Mouse (Mus musculus): Measurements from ENCODE around the gene Naa30.
"Not testable (repeated sequence)": the region's sequence is repeated elsewhere in the genome, so short reads cannot be mapped to it uniquely, and the experiment has no call there.

Naa30 gene

GRCm38 (mm10) chr14:49171867-49172581 is at the start of gene Naa30:
TSS of gene Naa30 (plus strand) at chr14:49172226.
- DNase-seq (ENCODE audit: low spot score) = peak; percentile 98

- DNase-seq (ENCODE audit: low spot score) = no peak
These were observed 44.8 kb upstream of the Naa30 start for GRCm38 (mm10) chr14:49127162-49127779.

- DNase-seq (ENCODE audit: low spot score) = no peak
These were observed 43.3 kb upstream of the Naa30 start for GRCm38 (mm10) chr14:49128544-49129263.

- DNase-seq (ENCODE audit: low spot score) = no peak
These were observed 39.6 kb upstream of the Naa30 start for GRCm38 (mm10) chr14:49132391-49132790.

- DNase-seq (ENCODE audit: low spot score) = no peak
These were observed 33.9 kb upstream of the Naa30 start for GRCm38 (mm10) chr14:49138171-49138570.

GRCm38 (mm10) chr14:49140756-49141155 is 31.3 kb upstream of the Naa30 start:
- DNase-seq (ENCODE audit: low spot score) = no peak

- DNase-seq (ENCODE audit: low spot score) = peak; percentile 72
These were observed 18.2 kb upstream of the Naa30 start for GRCm38 (mm10) chr14:49153801-49154200.

- DNase-seq (ENCODE audit: low spot score) = peak; percentile 64
These were observed 16.5 kb upstream of the Naa30 start for GRCm38 (mm10) chr14:49155572-49155971.

GRCm38 (mm10) chr14:49158143-49158925 is 13.7 kb upstream of the Naa30 start:
- DNase-seq (ENCODE audit: low spot score) = no peak

- peak; percentile 3 for DNase-seq (ENCODE audit: low spot score)
These were observed 740 bp upstream of the Naa30 start for GRCm38 (mm10) chr14:49171286-49171685.

- DNase-seq (ENCODE audit: low spot score) = peak; percentile 65
These were observed 559 bp downstream of the Naa30 start for GRCm38 (mm10) chr14:49172582-49172988.

- peak; percentile 17 for DNase-seq (ENCODE audit: low spot score)
These were observed 1.5 kb downstream of the Naa30 start for GRCm38 (mm10) chr14:49173290-49174135.

- no peak for DNase-seq (ENCODE audit: low spot score)
These were observed 7.7 kb downstream of the Naa30 start for GRCm38 (mm10) chr14:49179736-49180135.

GRCm38 (mm10) chr14:49186270-49186669 is 14.2 kb downstream of the Naa30 start:
- DNase-seq (ENCODE audit: low spot score) = no peak

GRCm38 (mm10) chr14:49197031-49197527 is 25.1 kb downstream of the Naa30 start:
- DNase-seq (ENCODE audit: low spot score) = no peak

- DNase-seq (ENCODE audit: low spot score) = no peak
These were observed 29.2 kb downstream of the Naa30 start for GRCm38 (mm10) chr14:49201073-49201778.

GRCm38 (mm10) chr14:49210215-49210614 is 38.2 kb downstream of the Naa30 start:
- not testable (repeated sequence) for DNase-seq (ENCODE audit: low spot score)

- no peak for DNase-seq (ENCODE audit: low spot score)
These were observed 46.7 kb downstream of the Naa30 start for GRCm38 (mm10) chr14:49218677-49219076.

- DNase-seq (ENCODE audit: low spot score) = peak; percentile 70
These were observed 47.5 kb downstream of the Naa30 start for GRCm38 (mm10) chr14:49219466-49220022.

- peak; percentile 65 for DNase-seq (ENCODE audit: low spot score)
These were observed 49.7 kb downstream of the Naa30 start for GRCm38 (mm10) chr14:49221771-49222170.

Data from T-cell, adult 2 months (primary cell).